Mouse (Mus musculus): Measurements from ENCODE around the gene Asrgl1. TPM values are rescaled to one million over a fixed set of nuclear protein-coding genes. Genes with fewer than 3 reads are reported as not detected.
"Not testable (repeated sequence)": the region's sequence is repeated elsewhere in the genome, so short reads cannot be mapped to it uniquely, and the experiment has no call there.

Gene Asrgl1
- polyA plus RNA-seq (2014; fragmentation: Nextera tagmentation; extraction: Ambion mirVana) = 15.0 and 17.5 TPM in 2 replicates

GRCm38 (mm10) chr19:9135512-9136331, at the start of gene Asrgl1:
Gene Asrgl1, minus strand, starts transcription at chr19:9135636.
- 12% methylated on average over 31 of the region's 31 CpGs for WGBS
- H3K4me3 ChIP-seq (replicated peaks; ENCODE audit: low read depth, low read length) = peak within 1 kb of the TSS; percentile 72
- H3K27me3 ChIP-seq (ENCODE audit: control insufficient read depth, insufficient read depth, low read length) = no peaks in the 10 kb centered on the region
- ATAC-seq (ENCODE audit: low FRiP score, low TSS enrichment) (peak; percentile 95), DNase-seq (peak; percentile 96)
- no peaks in the 10 kb centered on the region for H3K4me1 ChIP-seq (ENCODE audit: control insufficient read depth, insufficient read depth, low read length)
- peak within 1 kb of the TSS; percentile 96 for H3K4me2 ChIP-seq (ENCODE audit: low read length)
- peak within 1 kb of the TSS; percentile 39 for H3K27ac ChIP-seq (replicated peaks; ENCODE audit: low read depth, low read length)
- H3K36me3 ChIP-seq (ENCODE audit: control insufficient read depth, insufficient read depth, low read length) = no peaks in the 10 kb centered on the region
- no peaks in the 10 kb centered on the region for H3K9me3 ChIP-seq (ENCODE audit: control insufficient read depth, low read length)
- H3K9ac ChIP-seq (replicated peaks; ENCODE audit: low read length) = peak within 1 kb of the TSS; percentile 64

- no peak overlapping the region for H3K4me2 ChIP-seq (ENCODE audit: low read length)
- H3K4me3 ChIP-seq (replicated peaks; ENCODE audit: low read depth, low read length) = no peak overlapping the region
- no peaks in the 10 kb centered on the region for H3K36me3 ChIP-seq (ENCODE audit: control insufficient read depth, insufficient read depth, low read length)
- DNase-seq = no peak
- H3K9ac ChIP-seq (replicated peaks; ENCODE audit: low read length) = no peak overlapping the region
- no peak overlapping the region for H3K27ac ChIP-seq (replicated peaks; ENCODE audit: low read depth, low read length)
- no peaks in the 10 kb centered on the region for H3K4me1 ChIP-seq (ENCODE audit: control insufficient read depth, insufficient read depth, low read length)
- H3K9me3 ChIP-seq (ENCODE audit: control insufficient read depth, low read length) = no peaks in the 10 kb centered on the region
- ATAC-seq (ENCODE audit: low FRiP score, low TSS enrichment) = no peak
- no peaks in the 10 kb centered on the region for H3K27me3 ChIP-seq (ENCODE audit: control insufficient read depth, insufficient read depth, low read length)
- 73% methylated on average over 4 of the region's 4 CpGs for WGBS
Measured at GRCm38 (mm10) chr19:9146214-9146613, 10.8 kb upstream of the Asrgl1 start.

GRCm38 (mm10) chr19:9143639-9144125, 8.2 kb upstream of the Asrgl1 start:
- Histone ChIP-seq H3K9me3 (ENCODE audit: control insufficient read depth, low read length) (no peaks in the 10 kb centered on the region), H3K9ac (replicated peaks; ENCODE audit: low read length) (no peak overlapping the region), H3K36me3 (ENCODE audit: control insufficient read depth, insufficient read depth, low read length) (no peaks in the 10 kb centered on the region), H3K27me3 (ENCODE audit: control insufficient read depth, insufficient read depth, low read length) (no peaks in the 10 kb centered on the region), H3K4me3 (replicated peaks; ENCODE audit: low read depth, low read length) (no peak overlapping the region), H3K4me2 (ENCODE audit: low read length) (no peak overlapping the region), H3K4me1 (ENCODE audit: control insufficient read depth, insufficient read depth, low read length) (no peaks in the 10 kb centered on the region), H3K27ac (replicated peaks; ENCODE audit: low read depth, low read length) (0 out of 2 replicates have a peak overlapping the region, but pooled peaks have one; percentile 38)
- ATAC-seq (ENCODE audit: low FRiP score, low TSS enrichment) (no peak), DNase-seq (peak; percentile 34)

GRCm38 (mm10) chr19:9143230-9143629, 7.8 kb upstream of the Asrgl1 start:
- 84% methylated on average over 2 of the region's 2 CpGs for WGBS
- ATAC-seq (ENCODE audit: low FRiP score, low TSS enrichment) = no peak
- Histone ChIP-seq H3K27ac (replicated peaks; ENCODE audit: low read depth, low read length) (0 out of 2 replicates have a peak overlapping the region, but pooled peaks have one; percentile 38), H3K27me3 (ENCODE audit: control insufficient read depth, insufficient read depth, low read length) (no peaks in the 10 kb centered on the region), H3K9ac (replicated peaks; ENCODE audit: low read length) (no peak overlapping the region), H3K9me3 (ENCODE audit: control insufficient read depth, low read length) (no peaks in the 10 kb centered on the region), H3K4me2 (ENCODE audit: low read length) (no peak overlapping the region), H3K36me3 (ENCODE audit: control insufficient read depth, insufficient read depth, low read length) (no peaks in the 10 kb centered on the region), H3K4me1 (ENCODE audit: control insufficient read depth, insufficient read depth, low read length) (no peaks in the 10 kb centered on the region), H3K4me3 (replicated peaks; ENCODE audit: low read depth, low read length) (no peak overlapping the region)
- no peak for DNase-seq

GRCm38 (mm10) chr19:9140361-9140760, 4.9 kb upstream of the Asrgl1 start:
- DNase-seq; ATAC-seq (ENCODE audit: low FRiP score, low TSS enrichment); H3K4me1 ChIP-seq (ENCODE audit: control insufficient read depth, insufficient read depth, low read length); H3K27ac ChIP-seq (replicated peaks; ENCODE audit: low read depth, low read length); H3K9me3 ChIP-seq (ENCODE audit: control insufficient read depth, low read length); H3K4me3 ChIP-seq (replicated peaks; ENCODE audit: low read depth, low read length); H3K9ac ChIP-seq (replicated peaks; ENCODE audit: low read length); H3K36me3 ChIP-seq (ENCODE audit: control insufficient read depth, insufficient read depth, low read length); H3K4me2 ChIP-seq (ENCODE audit: low read length); H3K27me3 ChIP-seq (ENCODE audit: control insufficient read depth, insufficient read depth, low read length): not testable (repeated sequence)
- 71% methylated on average over 1 of the region's 1 CpGs for WGBS

- Histone ChIP-seq H3K4me3 (replicated peaks; ENCODE audit: low read depth, low read length) (no peak overlapping the region), H3K36me3 (ENCODE audit: control insufficient read depth, insufficient read depth, low read length) (no peaks in the 10 kb centered on the region), H3K9ac (replicated peaks; ENCODE audit: low read length) (no peak overlapping the region), H3K4me2 (ENCODE audit: low read length) (no peak overlapping the region), H3K4me1 (ENCODE audit: control insufficient read depth, insufficient read depth, low read length) (no peaks in the 10 kb centered on the region), H3K27me3 (ENCODE audit: control insufficient read depth, insufficient read depth, low read length) (no peaks in the 10 kb centered on the region), H3K27ac (replicated peaks; ENCODE audit: low read depth, low read length) (no peak overlapping the region), H3K9me3 (ENCODE audit: control insufficient read depth, low read length) (no peaks in the 10 kb centered on the region)
- ATAC-seq (ENCODE audit: low FRiP score, low TSS enrichment) = no peak
- DNase-seq = no peak
- 86% methylated on average over 1 of the region's 1 CpGs for WGBS
Measured at GRCm38 (mm10) chr19:9137159-9137558, 1.7 kb upstream of the Asrgl1 start.

GRCm38 (mm10) chr19:9134746-9135511, 507 bp downstream of the Asrgl1 start:
- Histone ChIP-seq H3K27ac (replicated peaks; ENCODE audit: low read depth, low read length) (peak overlapping the region; percentile 39), H3K4me1 (ENCODE audit: control insufficient read depth, insufficient read depth, low read length) (no peaks in the 10 kb centered on the region), H3K4me3 (replicated peaks; ENCODE audit: low read depth, low read length) (peak overlapping the region; percentile 72), H3K27me3 (ENCODE audit: control insufficient read depth, insufficient read depth, low read length) (no peaks in the 10 kb centered on the region), H3K36me3 (ENCODE audit: control insufficient read depth, insufficient read depth, low read length) (no peaks in the 10 kb centered on the region), H3K4me2 (ENCODE audit: low read length) (peak overlapping the region; percentile 96), H3K9me3 (ENCODE audit: control insufficient read depth, low read length) (no peaks in the 10 kb centered on the region), H3K9ac (replicated peaks; ENCODE audit: low read length) (peak overlapping the region; percentile 64)
- peak; percentile 60 for DNase-seq
- ATAC-seq (ENCODE audit: low FRiP score, low TSS enrichment) = peak; percentile 75
- whole genome bisulfite sequencing = 1% methylated on average over 36 of the region's 37 CpGs

GRCm38 (mm10) chr19:9129996-9130395, 5.4 kb downstream of the Asrgl1 start:
- Histone ChIP-seq H3K4me1 (ENCODE audit: control insufficient read depth, insufficient read depth, low read length) (no peaks in the 10 kb centered on the region), H3K9me3 (ENCODE audit: control insufficient read depth, low read length) (no peaks in the 10 kb centered on the region), H3K4me3 (replicated peaks; ENCODE audit: low read depth, low read length) (no peak overlapping the region), H3K27me3 (ENCODE audit: control insufficient read depth, insufficient read depth, low read length) (no peaks in the 10 kb centered on the region), H3K4me2 (ENCODE audit: low read length) (no peak overlapping the region), H3K9ac (replicated peaks; ENCODE audit: low read length) (no peak overlapping the region), H3K27ac (replicated peaks; ENCODE audit: low read depth, low read length) (no peak overlapping the region), H3K36me3 (ENCODE audit: control insufficient read depth, insufficient read depth, low read length) (0 out of 2 replicates have a peak, but pooled peaks cover 3% of the 10 kb centered on the region)
- no peak for ATAC-seq (ENCODE audit: low FRiP score, low TSS enrichment)
- WGBS = 95% methylated on average over 1 of the region's 1 CpGs
- DNase-seq = no peak

Measured in midbrain, embryonic 14.5 days (tissue).